Mouse (Mus musculus) heart, embryonic 13.5 days (tissue): ENCODE measurements around the gene Zdhhc23. TPM values are rescaled to one million over a fixed set of nuclear protein-coding genes. Genes with fewer than 3 reads are reported as not detected.

Experiments
- ATAC-seq: fragments of 200-750 bp; cut with Nextera tagmentation; 2 replicates; pipeline ENCODE4 v1.8.0; 2017; ENCODE audit warnings: moderate TSS enrichment; ENCODE audit not compliant: insufficient number of reproducible peaks, low FRiP score, low TSS enrichment; ENCODE audit errors: extremely low read depth
- H3K27ac ChIP-seq: fragments of 300-500 bp; sonication (generic); replicated peaks from 2 replicates; pipeline ENCODE4 v1.5.1; 2015; ENCODE audit warnings: moderate library complexity, mild to moderate bottlenecking, inconsistent platforms
- H3K27me3 ChIP-seq: fragments of 300-500 bp; sonication (generic); replicated peaks from 2 replicates; pipeline ENCODE4 v1.6.1; 2015; ENCODE audit warnings: mild to moderate bottlenecking, inconsistent platforms
- H3K36me3 ChIP-seq: fragments of 300-500 bp; sonication (generic); 2 replicates; pipeline ENCODE4 v1.6.1; 2015; ENCODE audit warnings: mild to moderate bottlenecking, inconsistent platforms
- H3K4me1 ChIP-seq: fragments of 300-500 bp; sonication (generic); 2 replicates; pipeline ENCODE4 v1.6.1; 2015; ENCODE audit warnings: inconsistent platforms
- H3K4me2 ChIP-seq: fragments of 300-500 bp; sonication (generic); 2 replicates; pipeline ENCODE4 v1.6.1; 2015; ENCODE audit warnings: inconsistent platforms, mild to moderate bottlenecking, moderate library complexity
- H3K4me3 ChIP-seq: fragments of 300-500 bp; sonication (generic); 2 replicates; pipeline ENCODE4 v1.5.1; 2015; ENCODE audit warnings: moderate library complexity, mild to moderate bottlenecking, inconsistent platforms
- H3K9ac ChIP-seq: fragments of 300-500 bp; sonication (generic); 2 replicates; pipeline ENCODE4 v1.6.1; 2015; ENCODE audit warnings: inconsistent platforms, mild to moderate bottlenecking, moderate library complexity
- H3K9me3 ChIP-seq: fragments of 300-500 bp; sonication (generic); 2 replicates; pipeline ENCODE4 v1.6.1; 2016; ENCODE audit warnings: inconsistent platforms
- WGBS: fragments of 180-500 bp; shearing (Covaris S2); methylation state at CpG from one replicate; pipeline ENCODE4 v1.1.7; 2015; ENCODE audit warnings: mixed read lengths; 5-methylcytosine and 5-hydroxymethylcytosine counted together
- polyA plus RNA-seq: library from polyadenylated mRNA; unstranded; fragments of >200 nt; fragmentation: Nextera tagmentation; extraction: Ambion mirVana; gene quantifications from 2 replicates; pipeline ENCODE4 v1.2.1, GENCODE M21; 2015

Zdhhc23 gene
- polyA plus RNA-seq, 1 experiment from 2014 or later = 1.4 TPM

- H3K4me3 ChIP-seq = no peak overlapping the region
- no peak overlapping the region for H3K27ac ChIP-seq
- no peak for ATAC-seq
- H3K4me2 ChIP-seq = no peak overlapping the region
- H3K36me3 ChIP-seq = no peaks in the 10 kb centered on the region
- no peaks in the 10 kb centered on the region for H3K4me1 ChIP-seq
- WGBS = 70% methylated on average over 6 of the region's 6 CpGs
- H3K9me3 ChIP-seq = no peaks in the 10 kb centered on the region
- H3K27me3 ChIP-seq = no peaks in the 10 kb centered on the region
- H3K9ac ChIP-seq = no peak overlapping the region
Measured at GRCm38 (mm10) chr16:43933041-43933440, 46.5 kb downstream of the Zdhhc23 start.

GRCm38 (mm10) chr16:43932319-43932718 lies 47.3 kb downstream of the Zdhhc23 start:
- no peak for ATAC-seq
- Histone ChIP-seq H3K4me2 (no peak overlapping the region), H3K4me1 (no peaks in the 10 kb centered on the region), H3K36me3 (no peaks in the 10 kb centered on the region), H3K9ac (no peak overlapping the region), H3K9me3 (no peaks in the 10 kb centered on the region), H3K27me3 (no peaks in the 10 kb centered on the region), H3K4me3 (no peak overlapping the region), H3K27ac (no peak overlapping the region)
- WGBS = 78% methylated on average over 7 of the region's 7 CpGs

GRCm38 (mm10) chr16:43931502-43931901 lies 48.1 kb downstream of the Zdhhc23 start:
- H3K9ac ChIP-seq = no peak overlapping the region
- H3K36me3 ChIP-seq = no peaks in the 10 kb centered on the region
- H3K27ac ChIP-seq = no peak overlapping the region
- H3K4me1 ChIP-seq = no peaks in the 10 kb centered on the region
- no peak for ATAC-seq
- no peak overlapping the region for H3K4me3 ChIP-seq
- H3K9me3 ChIP-seq = no peaks in the 10 kb centered on the region
- no peak overlapping the region for H3K4me2 ChIP-seq
- whole genome bisulfite sequencing = 88% methylated on average over 3 of the region's 3 CpGs
- no peaks in the 10 kb centered on the region for H3K27me3 ChIP-seq

GRCm38 (mm10) chr16:43930577-43930976 lies 49.0 kb downstream of the Zdhhc23 start:
- no peak overlapping the region for H3K4me3 ChIP-seq
- no peaks in the 10 kb centered on the region for H3K4me1 ChIP-seq
- H3K4me2 ChIP-seq = no peak overlapping the region
- H3K9me3 ChIP-seq = no peaks in the 10 kb centered on the region
- H3K36me3 ChIP-seq = no peaks in the 10 kb centered on the region
- H3K9ac ChIP-seq = no peak overlapping the region
- H3K27me3 ChIP-seq = no peaks in the 10 kb centered on the region
- ATAC-seq = no peak
- H3K27ac ChIP-seq = no peak overlapping the region

- Histone ChIP-seq H3K9me3 (no peaks in the 10 kb centered on the region), H3K9ac (no peak within 1 kb of the TSS), H3K27me3 (no peaks in the 10 kb centered on the region), H3K4me3 (no peak within 1 kb of the TSS), H3K4me1 (0 out of 2 replicates have a peak, but pooled peaks cover 3% of the 10 kb centered on the region), H3K4me2 (no peak within 1 kb of the TSS), H3K27ac (no peak within 1 kb of the TSS), H3K36me3 (no peaks in the 10 kb centered on the region)
- WGBS = 63% methylated on average over 6 of the region's 6 CpGs
- ATAC-seq = no peak
Measured at GRCm38 (mm10) chr16:43926341-43926859, 53.2 kb downstream of the Zdhhc23 start, which contains the start of gene Qtrt2. Gene Qtrt2 (minus strand): TSS chr16:43926809.

GRCm38 (mm10) chr16:43925846-43926245 lies 53.7 kb downstream of the Zdhhc23 start:
- Histone ChIP-seq H3K9ac (no peak overlapping the region), H3K4me3 (no peak overlapping the region), H3K9me3 (no peaks in the 10 kb centered on the region), H3K4me1 (0 out of 2 replicates have a peak, but pooled peaks cover 3% of the 10 kb centered on the region), H3K27ac (no peak overlapping the region), H3K4me2 (no peak overlapping the region), H3K36me3 (no peaks in the 10 kb centered on the region), H3K27me3 (no peaks in the 10 kb centered on the region)
- WGBS = 84% methylated on average over 1 of the region's 1 CpGs
- no peak for ATAC-seq

- Histone ChIP-seq H3K9me3 (no peaks in the 10 kb centered on the region), H3K27me3 (no peaks in the 10 kb centered on the region), H3K27ac (no peak overlapping the region), H3K4me1 (0 out of 2 replicates have a peak, but pooled peaks cover 3% of the 10 kb centered on the region), H3K36me3 (no peaks in the 10 kb centered on the region), H3K4me3 (no peak overlapping the region), H3K9ac (no peak overlapping the region), H3K4me2 (no peak overlapping the region)
- 31% methylated on average over 6 of the region's 6 CpGs for WGBS
- ATAC-seq = no peak
Measured at GRCm38 (mm10) chr16:43925001-43925558, 54.5 kb downstream of the Zdhhc23 start.

GRCm38 (mm10) chr16:43922630-43923029 lies 57.0 kb downstream of the Zdhhc23 start:
- Histone ChIP-seq H3K27me3 (no peaks in the 10 kb centered on the region), H3K9ac (no peak overlapping the region), H3K36me3 (no peaks in the 10 kb centered on the region), H3K4me3 (no peak overlapping the region), H3K4me2 (no peak overlapping the region), H3K9me3 (no peaks in the 10 kb centered on the region), H3K27ac (no peak overlapping the region), H3K4me1 (0 out of 2 replicates have a peak, but pooled peaks cover 3% of the 10 kb centered on the region)
- WGBS = 42% methylated on average over 3 of the region's 3 CpGs
- ATAC-seq = no peak

- Histone ChIP-seq H3K4me3 (no peak overlapping the region), H3K4me1 (0 out of 2 replicates have a peak, but pooled peaks cover 3% of the 10 kb centered on the region), H3K27me3 (no peaks in the 10 kb centered on the region), H3K36me3 (no peaks in the 10 kb centered on the region), H3K9ac (no peak overlapping the region), H3K9me3 (no peaks in the 10 kb centered on the region), H3K4me2 (no peak overlapping the region), H3K27ac (no peak overlapping the region)
- WGBS = 52% methylated on average over 2 of the region's 2 CpGs
- ATAC-seq = no peak
Measured at GRCm38 (mm10) chr16:43922024-43922423, 57.6 kb downstream of the Zdhhc23 start.

GRCm38 (mm10) chr16:43918867-43919266 lies 60.7 kb downstream of the Zdhhc23 start:
- 0 out of 2 replicates have a peak, but pooled peaks cover 4% of the 10 kb centered on the region for H3K36me3 ChIP-seq
- WGBS = 68% methylated on average over 3 of the region's 3 CpGs
- H3K27ac ChIP-seq = no peak overlapping the region
- H3K4me2 ChIP-seq = no peak overlapping the region
- no peak overlapping the region for H3K9ac ChIP-seq
- ATAC-seq = no peak
- no peaks in the 10 kb centered on the region for H3K27me3 ChIP-seq
- H3K4me1 ChIP-seq = no peaks in the 10 kb centered on the region
- H3K9me3 ChIP-seq = no peaks in the 10 kb centered on the region
- H3K4me3 ChIP-seq = no peak overlapping the region
